Mouse (Mus musculus) ES-Bruce4 (cell line): ENCODE measurements around the gene Arhgap28.

Experiments
- CTCF ChIP-seq: IDR thresholded peaks from one replicate; pipeline ENCODE4 v1.8.1; 2011; ENCODE audit warnings: low read depth, low read length
- EP300 ChIP-seq: IDR thresholded peaks from 2 replicates; pipeline ENCODE4 v1.6.1; 2011; ENCODE audit warnings: low read depth, low read length; ENCODE audit not compliant: insufficient read depth

- TF ChIP-seq EP300 (no peak), CTCF (peak; percentile 24)
These were observed 6.1 kb upstream of the Arhgap28 start for GRCm38 (mm10) chr17:68010041-68010440.
